Mouse (Mus musculus) CH12.LX (cell line): ENCODE results near the gene Gosr1. TPM values are rescaled to one million over a fixed set of nuclear protein-coding genes. Genes with fewer than 3 reads are reported as not detected.

ENCODE experiments used
- polyA plus RNA-seq: library from polyadenylated mRNA; unstranded; fragments of >175 nt; gene quantifications from 2 replicates; pipeline ENCODE4 v1.2.1, GENCODE M21; 2012; ENCODE audit warnings: low read depth; ENCODE audit not compliant: insufficient read length
- total RNA-seq, 2 experiments: library from RNA; depleted of rRNA; stranded (reverse); fragments of 300-350 nt in 1 of 2; fragments of >200 nt in 1 of 2; gene quantifications; 2 replicates each; pipeline ENCODE4 v1.2.3; 2012 to 2014

Gosr1 gene
- total and polyA plus RNA-seq, 3 experiments, result 21.2 to 46.6 (median 40.2) TPM

Other genes starting within 250 kb of the Gosr1 start
- gene Abr, start 141.3 kb downstream of the Gosr1 start, total RNA-seq (2012; rRNA removed), result 37.4 and 38.5 TPM in 2 replicates
- gene Abr, start 141.3 kb downstream of the Gosr1 start, total RNA-seq (2014; rRNA removed), result 21.0 and 21.4 TPM in 2 replicates
- gene Abr, start 141.3 kb downstream of the Gosr1 start, polyA plus RNA-seq, result 41.4 and 49.5 TPM in 2 replicates
- gene Bhlha9, start 91.1 kb downstream of the Gosr1 start, total RNA-seq (2012; rRNA removed), result not detected in 2 replicates
- gene Bhlha9, start 91.1 kb downstream of the Gosr1 start, total RNA-seq (2014; rRNA removed), result not detected in 2 replicates
- not detected in 2 replicates for gene Bhlha9, start 91.1 kb downstream of the Gosr1 start, polyA plus RNA-seq
- gene Trarg1, start 83.8 kb downstream of the Gosr1 start, total RNA-seq (2012; rRNA removed), result not detected in 2 replicates
- not detected in 2 replicates for gene Trarg1, start 83.8 kb downstream of the Gosr1 start, total RNA-seq (2014; rRNA removed)
- gene Trarg1, start 83.8 kb downstream of the Gosr1 start, polyA plus RNA-seq, result not detected in 2 replicates
- 11.2 and 20.0 TPM in 2 replicates for gene Cpd, start 83.4 kb upstream of the Gosr1 start, total RNA-seq (2012; rRNA removed)
- 28.5 and 31.5 TPM in 2 replicates for gene Cpd, start 83.4 kb upstream of the Gosr1 start, total RNA-seq (2014; rRNA removed)
- gene Cpd, start 83.4 kb upstream of the Gosr1 start, polyA plus RNA-seq, result 23.1 and 27.7 TPM in 2 replicates
- gene Tmigd1, start 138.6 kb upstream of the Gosr1 start, total RNA-seq (2012; rRNA removed), result not detected in 2 replicates
- not detected in 2 replicates for gene Tmigd1, start 138.6 kb upstream of the Gosr1 start, total RNA-seq (2014; rRNA removed)
- gene Tmigd1, start 138.6 kb upstream of the Gosr1 start, polyA plus RNA-seq, result not detected in 2 replicates
- 167 and 184 TPM in 2 replicates for gene Blmh, start 161.2 kb upstream of the Gosr1 start, total RNA-seq (2012; rRNA removed)
- gene Blmh, start 161.2 kb upstream of the Gosr1 start, total RNA-seq (2014; rRNA removed), result 212 and 233 TPM in 2 replicates
- gene Blmh, start 161.2 kb upstream of the Gosr1 start, polyA plus RNA-seq, result 261 and 316 TPM in 2 replicates
- gene Slc6a4, start 235.0 kb upstream of the Gosr1 start, total RNA-seq (2012; rRNA removed), result not detected in 2 replicates
- not detected in 2 replicates for gene Slc6a4, start 235.0 kb upstream of the Gosr1 start, total RNA-seq (2014; rRNA removed)
- gene Slc6a4, start 235.0 kb upstream of the Gosr1 start, polyA plus RNA-seq, result not detected in 2 replicates